Mouse (Mus musculus) forebrain, embryonic 16.5 days (tissue): ENCODE measurements around the gene Trappc11. TPM values are rescaled to one million over a fixed set of nuclear protein-coding genes. Genes with fewer than 3 reads are reported as not detected.

Experiments used
- ATAC-seq: fragments of 200-750 bp; cut with Nextera tagmentation; 2 replicates; pipeline ENCODE4 v1.8.0; 2017; ENCODE audit warnings: mild to moderate bottlenecking, moderate library complexity
- H3K27ac ChIP-seq: fragments of 300-500 bp; sonication (generic); 2 replicates; pipeline ENCODE4 v1.5.1; 2014; ENCODE audit warnings: low read length, control low read depth
- H3K27me3 ChIP-seq: fragments of 300-500 bp; sonication (generic); replicated peaks from 2 replicates; pipeline ENCODE4 v1.6.1; 2014; ENCODE audit warnings: low read length; ENCODE audit not compliant: control insufficient read depth, insufficient read depth
- H3K36me3 ChIP-seq: fragments of 300-500 bp; sonication (generic); 2 replicates; pipeline ENCODE4 v1.6.1; 2014; ENCODE audit not compliant: control insufficient read depth, insufficient read depth
- H3K4me1 ChIP-seq: fragments of 300-500 bp; sonication (generic); replicated peaks from 2 replicates; pipeline ENCODE4 v1.6.1; 2014; ENCODE audit warnings: low read length; ENCODE audit not compliant: control insufficient read depth, insufficient read depth
- H3K4me2 ChIP-seq: fragments of 300-500 bp; sonication (generic); 2 replicates; pipeline ENCODE4 v1.6.1; 2014; ENCODE audit warnings: mild to moderate bottlenecking, low read length, control low read depth
- H3K4me3 ChIP-seq: fragments of 300-500 bp; sonication (generic); replicated peaks from 2 replicates; pipeline ENCODE4 v1.5.1; 2014; ENCODE audit warnings: mild to moderate bottlenecking, low read length, control low read depth
- H3K9ac ChIP-seq: fragments of 300-500 bp; sonication (generic); replicated peaks from 2 replicates; pipeline ENCODE4 v1.6.1; 2014; ENCODE audit warnings: low read depth, low read length, control low read depth
- H3K9me3 ChIP-seq: fragments of 300-500 bp; sonication (generic); 2 replicates; pipeline ENCODE4 v1.6.1; 2016; ENCODE audit warnings: low read length; ENCODE audit not compliant: control insufficient read depth
- WGBS: fragments of 180-500 bp; shearing (Covaris S2); extraction: QIAGEN DNeasy Blood & Tissue Kit; methylation state at CpG from one replicate; pipeline ENCODE4 v1.1.7; 2014; 5-methylcytosine and 5-hydroxymethylcytosine counted together
- polyA plus RNA-seq: library from polyadenylated mRNA; unstranded; fragments of >200 nt; fragmentation: Nextera tagmentation; extraction: Ambion mirVana; gene quantifications from 2 replicates; pipeline ENCODE4 v1.2.1, GENCODE M21; 2015

Gene Trappc11
- polyA plus RNA-seq, 1 experiment from 2014 or later, result 44.5 TPM

DNA sequence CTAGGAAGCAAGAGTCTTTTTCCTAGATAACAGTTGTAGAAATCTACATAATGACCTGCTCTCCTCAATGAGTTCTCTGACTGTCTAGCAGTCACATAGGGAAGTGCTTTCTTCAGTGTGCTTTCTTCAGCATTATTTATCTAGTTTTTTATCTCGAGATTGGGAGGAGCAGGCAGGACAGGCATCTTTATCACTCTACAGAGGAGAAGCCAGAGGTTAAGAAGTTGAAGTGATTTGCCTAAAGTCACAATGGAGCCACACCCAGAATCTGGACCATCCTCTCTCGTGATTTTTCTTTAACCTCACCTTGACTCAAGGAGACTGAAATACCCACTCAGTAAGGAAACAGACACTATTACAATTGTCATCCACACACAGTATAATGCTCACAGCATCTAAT is 31.3 kb downstream of the Trappc11 start:
- ATAC-seq, result no peak
- Histone ChIP-seq H3K36me3 (peaks cover 17% of the 10 kb centered on the region), H3K4me2 (no peak overlapping the region), H3K4me3 (no peak overlapping the region), H3K4me1 (no peaks in the 10 kb centered on the region), H3K9me3 (no peaks in the 10 kb centered on the region), H3K27ac (no peak overlapping the region), H3K9ac (no peak overlapping the region), H3K27me3 (no peaks in the 10 kb centered on the region)
- 87% methylated on average over 2 of the region's 2 CpGs for WGBS

DNA sequence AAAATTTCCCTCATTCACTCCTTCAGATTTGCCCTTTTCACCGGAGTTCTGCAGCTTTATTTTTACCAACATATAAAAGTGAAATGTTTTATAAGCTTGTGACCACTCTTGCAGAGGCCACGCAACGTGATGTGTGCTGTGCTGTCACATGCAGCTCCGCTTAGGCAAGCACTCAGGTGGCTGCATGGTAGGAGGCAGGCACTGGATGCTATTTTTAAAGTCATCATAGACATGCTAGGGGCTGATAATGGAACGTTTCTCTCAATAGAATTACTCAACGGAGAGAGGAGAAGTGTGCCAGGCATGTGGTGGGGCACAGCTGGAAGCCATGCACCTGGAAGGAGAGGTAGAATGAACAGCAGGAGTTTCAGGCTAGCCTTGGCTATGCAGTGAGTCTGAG is 37.8 kb downstream of the Trappc11 start:
- H3K4me2 ChIP-seq, result no peak overlapping the region
- H3K27ac ChIP-seq, result no peak overlapping the region
- H3K4me3 ChIP-seq, result no peak overlapping the region
- H3K27me3 ChIP-seq, result no peaks in the 10 kb centered on the region
- no peaks in the 10 kb centered on the region for H3K4me1 ChIP-seq
- H3K9ac ChIP-seq, result no peak overlapping the region
- H3K9me3 ChIP-seq, result no peaks in the 10 kb centered on the region
- 91% methylated on average over 6 of the region's 6 CpGs for WGBS
- peaks cover 38% of the 10 kb centered on the region for H3K36me3 ChIP-seq
- no peak for ATAC-seq

DNA sequence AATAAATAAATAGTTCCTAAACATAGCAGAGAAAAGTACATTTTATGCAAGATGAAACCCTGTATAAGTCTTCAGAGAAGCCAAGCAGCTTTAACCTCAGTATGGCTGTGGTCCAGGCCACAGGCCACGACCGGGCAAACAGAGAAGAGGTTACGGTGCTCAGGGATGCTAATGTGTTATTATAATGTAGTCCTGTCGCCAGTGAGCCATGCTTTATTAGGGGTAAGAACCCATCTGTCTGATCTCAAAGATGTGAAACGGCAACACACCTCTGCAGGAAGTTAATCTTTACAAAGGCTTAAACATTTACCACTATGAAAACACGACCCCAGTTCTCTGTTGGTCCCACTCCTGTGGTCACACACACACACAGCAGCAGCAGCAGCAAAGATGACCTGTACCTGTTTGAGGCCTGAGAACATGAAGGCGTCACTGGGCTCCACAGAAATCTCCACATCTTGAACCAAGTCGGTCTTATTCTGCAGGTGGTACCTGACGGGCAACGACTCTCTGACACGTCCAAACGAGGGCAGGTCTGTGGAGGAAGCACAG is 38.6 kb downstream of the Trappc11 start:
- Histone ChIP-seq H3K27ac (no peak overlapping the region), H3K4me1 (no peaks in the 10 kb centered on the region), H3K4me2 (no peak overlapping the region), H3K9ac (no peak overlapping the region), H3K9me3 (no peaks in the 10 kb centered on the region), H3K27me3 (no peaks in the 10 kb centered on the region), H3K4me3 (no peak overlapping the region), H3K36me3 (peaks cover 41% of the 10 kb centered on the region)
- 92% methylated on average over 12 of the region's 12 CpGs for WGBS
- no peak for ATAC-seq

DNA sequence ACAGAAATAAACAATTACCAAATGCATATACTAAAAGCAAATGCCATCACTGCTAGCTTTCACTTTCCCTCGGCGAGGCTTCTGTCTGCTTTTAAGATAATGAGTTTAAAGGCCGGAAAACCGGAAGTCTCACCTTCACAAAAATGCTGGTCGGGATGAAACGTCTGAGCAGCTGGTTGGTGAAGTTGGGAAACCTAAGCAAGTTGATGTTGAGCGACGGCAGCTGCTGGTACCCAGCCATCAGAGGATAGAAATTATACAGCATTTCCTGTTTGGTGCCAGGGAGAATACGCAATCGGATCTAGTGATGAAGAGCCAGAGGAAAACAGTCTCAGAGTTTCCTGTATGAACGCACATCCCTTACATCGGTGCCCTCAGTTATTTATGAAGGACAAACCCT is 40.2 kb downstream of the Trappc11 start:
- H3K27me3 ChIP-seq, result no peaks in the 10 kb centered on the region
- H3K4me1 ChIP-seq, result no peaks in the 10 kb centered on the region
- no peak overlapping the region for H3K4me2 ChIP-seq
- H3K9ac ChIP-seq, result no peak overlapping the region
- no peak for ATAC-seq
- no peaks in the 10 kb centered on the region for H3K9me3 ChIP-seq
- no peak overlapping the region for H3K4me3 ChIP-seq
- no peak overlapping the region for H3K27ac ChIP-seq
- 95% methylated on average over 12 of the region's 12 CpGs for WGBS
- H3K36me3 ChIP-seq, result peaks cover 41% of the 10 kb centered on the region

DNA sequence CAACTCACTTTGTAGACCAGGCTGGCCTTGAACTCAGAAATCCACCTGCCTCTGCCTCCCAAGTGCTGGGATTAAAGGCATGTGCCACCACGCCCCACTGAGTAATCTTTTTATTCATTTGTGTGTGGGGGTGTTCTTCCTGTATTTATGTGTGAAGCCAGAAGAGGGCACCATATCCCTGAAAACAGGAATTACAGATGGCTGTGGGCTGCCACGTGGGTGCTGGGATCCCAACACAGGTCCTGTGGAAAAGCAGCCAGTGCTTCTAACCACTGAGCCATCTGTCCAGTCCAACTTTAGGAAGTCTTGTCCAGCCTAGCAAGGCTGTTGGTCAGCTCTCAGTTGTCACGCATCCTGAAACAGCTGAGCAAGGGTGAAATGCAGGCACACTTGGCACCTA is 46.0 kb downstream of the Trappc11 start:
- Histone ChIP-seq H3K4me1 (no peaks in the 10 kb centered on the region; the same call in 1 of the 2 replicates), H3K27me3 (no peaks in the 10 kb centered on the region), H3K4me2 (no peak overlapping the region), H3K36me3 (peaks cover 21% of the 10 kb centered on the region), H3K9ac (no peak overlapping the region), H3K4me3 (no peak overlapping the region), H3K9me3 (no peaks in the 10 kb centered on the region), H3K27ac (no peak overlapping the region)
- no peak for ATAC-seq
- 87% methylated on average over 3 of the region's 3 CpGs for WGBS

DNA sequence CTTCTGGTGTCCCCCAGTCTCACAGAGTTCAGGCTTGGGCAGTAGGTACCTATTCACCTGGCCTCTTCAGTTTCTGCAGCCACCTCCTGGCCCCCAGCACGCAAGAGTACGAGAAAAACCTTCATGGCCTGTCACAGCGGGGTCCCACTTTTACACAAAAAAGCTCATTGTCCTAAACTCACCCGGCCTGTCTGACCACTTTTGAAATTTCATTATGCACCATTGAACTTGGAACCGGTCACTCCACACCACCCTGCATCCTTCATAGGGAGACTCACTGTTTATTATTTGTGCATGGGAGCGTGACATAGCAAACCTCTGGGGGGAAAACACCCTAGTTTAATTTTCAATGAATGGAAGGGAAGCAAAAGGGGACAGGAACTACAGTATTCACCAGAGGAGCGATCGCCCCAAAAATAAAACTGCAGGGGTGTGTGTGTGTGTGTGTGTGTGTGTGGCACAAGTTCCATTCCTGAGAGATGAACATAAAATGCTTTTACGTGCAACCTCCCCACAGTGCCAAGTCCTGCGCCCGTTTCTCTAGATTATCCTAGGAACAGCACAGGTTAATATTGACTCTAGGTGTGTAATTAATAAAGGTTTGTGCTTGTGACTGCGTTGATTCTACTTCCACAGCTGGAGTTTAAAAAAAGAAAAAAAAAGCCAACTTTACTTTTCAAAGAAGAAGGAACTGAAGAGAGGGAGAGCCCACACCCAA is 50.8 kb downstream of the Trappc11 start:
- Histone ChIP-seq H3K36me3 (peaks cover 3% of the 10 kb centered on the region), H3K27ac (no peak overlapping the region), H3K27me3 (no peaks in the 10 kb centered on the region), H3K9ac (no peak overlapping the region), H3K4me2 (no peak overlapping the region), H3K9me3 (no peaks in the 10 kb centered on the region), H3K4me3 (no peak overlapping the region), H3K4me1 (no peaks in the 10 kb centered on the region; the same call in 1 of the 2 replicates)
- 39% methylated on average over 12 of the region's 12 CpGs for WGBS
- ATAC-seq, result peak; percentile 43; the same call in 1 of the 2 replicates

DNA sequence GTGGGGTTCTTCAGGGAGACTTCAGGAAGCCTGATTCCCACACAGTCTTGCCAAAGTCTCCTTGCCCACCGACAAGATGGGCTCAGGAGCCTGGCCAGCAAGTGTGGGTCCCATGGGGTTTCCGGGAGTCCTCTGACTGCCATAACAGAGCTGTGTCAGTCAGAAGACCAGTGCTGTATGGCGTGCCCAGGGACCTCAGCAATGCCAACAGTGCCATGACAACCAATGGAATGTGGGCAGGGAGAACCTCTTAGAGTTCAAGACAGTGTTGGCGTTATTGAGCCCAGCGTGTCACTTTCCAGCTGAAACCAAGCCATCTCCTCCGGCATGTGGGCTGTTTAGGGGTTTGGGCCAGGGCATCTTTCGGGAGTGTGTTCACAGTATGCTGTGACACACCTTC is 53.2 kb downstream of the Trappc11 start:
- Histone ChIP-seq H3K27me3 (no peaks in the 10 kb centered on the region), H3K36me3 (no peaks in the 10 kb centered on the region), H3K9ac (no peak overlapping the region), H3K4me2 (no peak overlapping the region), H3K9me3 (no peaks in the 10 kb centered on the region), H3K4me1 (no peaks in the 10 kb centered on the region; the same call in 1 of the 2 replicates), H3K27ac (no peak overlapping the region), H3K4me3 (no peak overlapping the region)
- 73% methylated on average over 7 of the region's 7 CpGs for WGBS
- ATAC-seq, result peak; percentile 77

DNA sequence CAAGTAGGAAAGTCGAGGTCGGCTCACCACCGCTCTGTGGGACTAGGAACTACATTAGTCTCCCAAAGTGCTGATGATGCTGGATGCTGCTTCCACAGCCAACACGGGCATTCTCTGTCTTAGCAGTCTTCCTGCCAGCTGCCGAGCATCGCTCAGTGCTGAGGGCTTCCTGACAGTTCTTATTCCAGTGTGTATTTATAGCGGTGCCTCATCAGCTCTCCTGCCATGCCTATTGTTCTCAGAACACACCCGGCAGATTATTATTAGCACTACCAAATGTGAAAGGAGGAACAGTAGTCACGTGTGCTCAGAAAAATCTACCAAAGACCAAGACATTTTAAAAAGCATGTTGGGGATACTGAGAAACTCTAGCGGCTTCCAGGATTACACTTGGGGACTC is 71.6 kb downstream of the Trappc11 start:
- peak; percentile 84 for ATAC-seq
- no peak overlapping the region for H3K4me3 ChIP-seq
- H3K9ac ChIP-seq, result no peak overlapping the region
- no peak overlapping the region for H3K4me2 ChIP-seq
- no peaks in the 10 kb centered on the region for H3K36me3 ChIP-seq
- H3K4me1 ChIP-seq, result no peaks in the 10 kb centered on the region
- H3K9me3 ChIP-seq, result peaks cover 4% of the 10 kb centered on the region; the same call in 1 of the 2 replicates
- H3K27me3 ChIP-seq, result no peaks in the 10 kb centered on the region
- WGBS, result 68% methylated on average over 10 of the region's 10 CpGs
- no peak overlapping the region for H3K27ac ChIP-seq

DNA sequence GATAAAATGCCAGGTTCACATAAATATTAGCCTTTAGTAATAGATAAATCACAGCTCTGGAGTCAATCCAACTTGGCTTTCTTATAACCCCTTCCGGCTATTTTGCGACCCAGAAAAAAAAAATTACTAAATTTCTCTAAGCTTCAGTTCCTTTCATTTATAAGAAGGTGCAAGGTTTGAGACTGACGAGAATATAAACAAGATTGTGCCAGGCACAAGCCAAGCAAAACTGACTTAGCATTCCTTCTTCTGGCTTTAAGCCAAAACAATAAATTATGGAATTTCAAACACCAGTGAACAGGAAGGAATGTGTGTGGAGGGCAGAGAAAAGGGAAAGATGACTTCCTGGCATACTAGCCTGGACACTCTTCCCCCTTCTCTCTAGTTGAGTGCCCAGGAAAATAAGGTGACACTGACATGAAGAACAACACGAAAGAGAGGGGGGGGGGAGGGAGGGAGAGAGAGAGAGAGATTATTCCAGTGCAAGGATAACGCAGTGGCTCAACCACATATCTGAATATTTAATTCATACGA is 74.0 kb downstream of the Trappc11 start:
- no peaks in the 10 kb centered on the region for H3K36me3 ChIP-seq
- no peaks in the 10 kb centered on the region for H3K4me1 ChIP-seq
- H3K27ac ChIP-seq, result no peak overlapping the region
- H3K4me3 ChIP-seq, result no peak overlapping the region
- H3K27me3 ChIP-seq, result no peaks in the 10 kb centered on the region
- peaks cover 4% of the 10 kb centered on the region; the same call in 1 of the 2 replicates for H3K9me3 ChIP-seq
- no peak for ATAC-seq
- no peak overlapping the region for H3K9ac ChIP-seq
- no peak overlapping the region for H3K4me2 ChIP-seq
- WGBS, result 81% methylated on average over 6 of the region's 6 CpGs
